Mouse (Mus musculus) kidney, adult 11 months (tissue): ENCODE results near the gene Sgcg.

ENCODE experiments used
- DNase-seq: peaks from one replicate; pipeline ENCODE4 v3.0.0; 2022

Gene Sgcg

DNA sequence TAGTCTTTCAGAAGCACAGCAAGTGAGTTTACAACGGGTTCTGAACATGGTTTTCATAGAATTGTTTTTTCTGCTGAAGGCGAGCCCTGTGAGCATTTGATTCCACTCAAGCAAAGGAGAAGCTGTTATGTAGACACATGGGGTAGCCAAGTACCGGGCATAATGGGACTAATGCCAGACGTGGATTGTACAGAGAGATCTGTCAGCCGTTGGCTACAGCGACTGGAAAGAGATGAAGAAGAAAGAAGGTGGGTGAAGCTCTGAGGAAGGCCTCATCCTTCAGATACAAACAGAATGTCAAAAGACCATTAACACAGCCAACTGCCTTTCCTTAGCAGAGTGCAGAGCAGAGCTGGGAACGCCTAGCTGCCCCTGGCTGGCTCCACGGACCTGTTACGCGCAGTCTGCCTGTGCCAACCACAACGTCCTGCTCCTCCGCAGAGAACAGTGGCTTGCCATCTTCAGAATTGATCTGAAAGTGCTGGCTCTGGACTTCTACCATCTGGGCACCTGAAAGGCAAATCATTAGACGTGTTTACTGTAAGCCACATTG lies 26.2 kb downstream of the Sgcg start:
- no peak for DNase-seq

DNA sequence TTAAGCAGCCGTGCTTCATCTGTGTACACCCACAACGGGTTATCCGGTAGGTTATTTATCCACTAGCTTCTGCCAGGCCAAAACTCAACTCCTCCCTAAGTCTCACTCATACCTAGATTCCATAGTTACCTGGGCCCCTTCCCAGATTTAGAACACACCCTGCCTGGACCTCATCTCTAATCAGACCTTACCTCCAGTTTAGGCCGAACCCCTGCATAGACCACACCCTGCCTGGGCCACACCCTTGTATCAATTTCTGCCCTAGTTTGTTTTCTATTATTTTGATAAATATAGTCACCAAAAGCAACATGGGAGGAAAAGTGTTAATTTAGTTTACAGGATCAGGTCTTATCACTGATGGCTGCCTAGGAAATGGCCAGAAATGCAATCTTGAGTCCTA lies 28.1 kb downstream of the Sgcg start:
- DNase-seq, result no peak

DNA sequence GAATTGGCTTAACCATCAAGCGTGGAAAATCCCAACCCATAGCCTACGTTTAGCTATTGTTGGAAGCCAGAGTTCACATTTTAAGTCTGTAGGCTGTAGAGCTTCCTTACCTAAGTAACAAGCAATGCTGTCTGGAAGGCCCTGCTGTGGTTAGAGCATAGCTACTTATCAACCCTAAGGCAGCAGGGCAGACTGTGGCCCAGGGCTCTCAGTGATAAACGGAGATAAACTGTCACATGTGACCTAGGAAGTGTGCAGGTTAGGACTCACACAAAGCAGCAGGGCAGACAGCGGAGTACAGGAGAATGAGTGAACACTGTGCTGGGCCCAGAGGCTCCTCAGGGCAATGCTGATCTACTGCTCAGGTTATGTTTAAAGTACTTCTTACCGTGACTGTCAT lies 28.5 kb downstream of the Sgcg start:
- DNase-seq, result no peak

DNA sequence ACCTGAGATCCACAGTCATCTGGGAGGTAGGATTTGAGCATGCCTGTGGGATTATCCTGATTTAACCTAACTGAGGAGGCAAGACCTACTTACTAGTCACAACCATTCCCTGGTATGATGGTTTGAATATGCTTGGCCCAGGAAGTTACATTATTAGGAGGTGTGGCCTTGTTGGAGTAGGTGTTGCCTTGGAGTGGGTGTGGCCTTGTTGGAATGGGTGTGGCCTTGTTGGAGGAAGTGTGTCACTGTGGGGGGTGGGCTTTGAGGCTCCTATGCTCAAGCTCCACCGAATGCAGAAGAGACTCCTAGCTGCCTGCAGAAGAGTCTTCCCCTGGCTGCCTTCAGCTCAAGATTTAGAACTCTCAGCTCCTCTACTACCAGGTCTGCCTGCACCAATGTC lies 32.1 kb downstream of the Sgcg start:
- DNase-seq, result no peak

DNA sequence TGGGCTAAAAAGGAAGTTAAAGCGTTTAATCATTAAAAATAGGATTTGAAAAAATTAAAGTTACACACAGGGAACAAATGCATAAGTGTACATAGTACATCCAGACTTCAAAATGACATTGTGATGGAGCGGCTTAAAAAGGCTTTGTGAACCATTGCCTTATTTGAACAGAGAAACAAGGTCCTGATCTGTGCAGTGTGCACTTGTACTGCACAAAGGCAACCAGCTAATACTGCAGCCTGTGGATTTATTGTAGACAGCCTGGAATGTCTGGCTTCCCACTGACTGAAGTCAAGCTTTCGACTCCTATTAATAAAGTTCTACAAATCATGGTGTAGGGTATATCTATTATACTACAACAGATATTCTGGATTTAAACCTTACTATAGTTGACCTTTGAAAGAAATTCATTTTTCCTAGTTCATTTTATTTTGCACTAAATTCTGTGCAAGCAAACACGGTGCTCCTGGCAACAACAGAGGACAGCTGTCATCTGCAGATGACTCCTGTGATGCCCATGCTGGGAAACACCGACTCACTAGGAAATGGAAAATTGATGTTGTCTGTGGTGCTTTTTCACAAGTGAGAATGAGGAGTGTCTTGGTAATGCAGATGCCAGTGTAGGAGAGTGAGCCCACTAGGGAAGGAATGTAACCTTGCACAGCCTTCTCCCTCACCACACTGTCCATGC lies 33.8 kb downstream of the Sgcg start:
- DNase-seq, result no peak

DNA sequence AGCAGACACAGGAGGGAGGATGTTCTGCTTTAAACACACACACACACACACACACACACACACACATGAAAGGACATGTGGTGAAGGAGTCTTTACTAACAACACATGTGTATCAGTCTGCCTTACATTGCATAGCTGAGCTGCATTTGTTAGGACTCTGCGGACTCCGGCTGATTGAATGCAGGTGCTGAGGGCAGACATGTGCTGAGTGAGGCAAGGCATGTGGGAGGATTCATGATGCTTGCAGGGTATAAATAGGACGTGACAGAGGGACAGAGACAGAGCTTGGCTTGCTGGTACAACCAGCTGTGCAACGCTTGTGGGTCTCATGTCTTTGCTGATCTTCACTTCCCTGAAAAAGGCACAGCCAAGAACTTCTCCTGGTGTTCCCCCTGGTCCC lies 34.5 kb downstream of the Sgcg start:
- no peak for DNase-seq

DNA sequence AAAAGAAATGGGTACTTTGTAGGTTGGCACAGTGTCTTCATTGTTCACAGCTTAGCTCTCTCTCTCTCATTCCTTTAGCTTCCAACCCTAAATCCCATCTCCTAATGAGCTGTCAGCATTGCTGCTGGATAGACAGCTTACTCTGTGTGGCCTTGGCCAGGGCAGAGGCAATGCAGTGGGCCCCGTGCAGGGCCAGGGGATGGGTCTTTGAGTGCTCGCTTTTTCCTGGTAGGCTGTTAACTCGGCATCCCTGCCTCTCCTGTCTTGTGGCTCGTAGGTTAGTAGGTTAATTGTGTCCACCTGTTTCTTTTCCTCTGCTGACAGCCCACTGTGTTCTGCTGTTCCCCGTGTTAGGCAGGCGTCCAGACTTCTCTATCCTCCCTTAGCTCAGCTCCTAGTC lies 35.8 kb downstream of the Sgcg start:
- DNase-seq, result no peak

DNA sequence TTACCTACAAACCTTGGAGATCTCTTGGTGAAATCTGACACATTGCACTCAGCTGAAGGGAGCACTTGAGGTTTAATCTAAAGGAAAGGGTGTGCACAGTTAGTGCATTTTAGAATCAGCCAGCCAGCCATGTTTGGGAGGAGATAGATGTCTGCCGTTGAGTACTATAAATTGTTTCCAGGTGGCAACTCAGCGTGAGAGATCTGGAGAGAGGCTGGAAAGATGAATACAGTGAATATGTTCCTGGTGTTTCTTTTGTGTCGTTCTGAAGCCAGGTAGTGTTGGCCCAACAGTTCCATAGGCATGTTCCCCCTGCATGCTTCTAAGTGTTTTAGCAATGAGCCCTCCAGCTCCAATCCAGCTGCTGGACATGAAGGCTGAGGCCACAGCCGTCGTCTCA lies 37.1 kb downstream of the Sgcg start:
- no peak for DNase-seq

DNA sequence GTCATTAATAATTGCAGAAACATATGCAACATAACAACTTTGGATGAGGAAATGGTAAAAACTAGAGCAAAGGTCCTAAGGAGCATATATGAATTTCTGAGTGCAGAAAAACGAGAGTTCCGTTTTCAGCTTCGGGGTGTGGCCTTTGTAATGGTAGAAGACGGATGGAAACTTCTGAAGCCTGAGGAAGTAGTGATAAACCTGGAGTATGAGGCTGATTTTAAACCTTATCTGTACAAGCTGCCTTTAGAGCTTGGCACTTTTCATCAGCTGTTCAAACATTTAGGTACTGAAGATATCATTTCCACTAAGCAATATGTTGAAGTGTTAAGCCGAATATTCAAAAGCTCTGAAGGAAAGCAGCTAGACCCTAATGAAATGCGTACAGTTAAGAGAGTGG lies 46.5 kb downstream of the Sgcg start:
- DNase-seq, result no peak

DNA sequence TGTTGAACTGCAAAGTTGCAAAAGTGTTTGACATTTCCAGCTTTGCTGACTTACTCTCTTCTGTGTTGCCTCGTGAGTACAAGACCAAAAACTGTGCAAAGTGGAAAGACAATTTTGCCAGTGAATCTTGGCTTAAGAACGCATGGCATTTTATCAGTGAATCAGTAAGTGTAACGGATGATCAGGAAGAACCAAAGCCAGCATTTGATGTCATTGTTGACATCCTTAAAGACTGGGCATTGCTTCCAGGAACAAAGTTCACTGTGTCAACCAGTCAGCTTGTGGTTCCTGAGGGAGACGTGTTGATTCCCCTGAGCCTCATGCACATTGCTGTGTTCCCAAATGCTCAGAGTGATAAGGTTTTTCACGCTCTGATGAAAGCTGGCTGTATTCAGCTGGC lies 48.2 kb downstream of the Sgcg start:
- DNase-seq, result no peak

DNA sequence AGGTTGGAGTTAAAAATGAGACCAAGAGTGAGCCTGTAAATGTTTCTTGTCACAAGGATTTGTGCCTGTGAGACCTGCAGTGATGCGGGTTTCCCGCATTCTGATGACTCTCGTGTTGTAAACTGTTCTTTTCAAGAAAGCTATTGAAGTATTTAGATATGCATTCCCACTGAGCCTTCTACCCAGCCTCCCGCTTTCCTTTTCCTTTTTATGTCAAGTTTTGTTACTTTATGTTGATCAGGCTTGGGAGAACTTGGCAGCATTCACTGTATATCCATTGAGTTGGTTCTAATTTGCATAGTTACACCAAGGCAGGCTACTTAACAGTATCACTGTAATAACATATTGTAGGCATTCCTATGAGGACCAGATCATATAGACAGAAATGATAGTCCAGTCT lies 63.9 kb downstream of the Sgcg start:
- no peak for DNase-seq

DNA sequence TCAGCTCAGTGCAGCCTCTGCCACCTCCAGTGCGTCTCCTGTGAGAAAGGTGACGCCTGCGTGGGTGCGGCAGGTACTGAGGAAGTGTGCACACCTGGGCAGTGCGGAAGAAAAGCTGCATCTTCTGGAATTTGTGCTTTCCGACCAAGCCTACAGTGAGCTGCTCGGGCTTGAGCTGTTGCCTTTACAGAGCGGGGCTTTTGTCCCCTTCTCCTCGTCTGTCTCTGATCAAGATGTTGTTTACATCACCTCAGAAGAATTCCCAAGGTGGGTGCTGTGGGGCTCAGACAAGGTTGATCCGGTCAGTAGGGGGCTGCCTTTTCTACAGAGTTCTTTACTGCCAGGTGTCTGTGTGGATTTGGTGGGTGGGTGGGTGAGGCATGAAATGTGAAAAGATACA lies 66.0 kb downstream of the Sgcg start:
- DNase-seq, result no peak

DNA sequence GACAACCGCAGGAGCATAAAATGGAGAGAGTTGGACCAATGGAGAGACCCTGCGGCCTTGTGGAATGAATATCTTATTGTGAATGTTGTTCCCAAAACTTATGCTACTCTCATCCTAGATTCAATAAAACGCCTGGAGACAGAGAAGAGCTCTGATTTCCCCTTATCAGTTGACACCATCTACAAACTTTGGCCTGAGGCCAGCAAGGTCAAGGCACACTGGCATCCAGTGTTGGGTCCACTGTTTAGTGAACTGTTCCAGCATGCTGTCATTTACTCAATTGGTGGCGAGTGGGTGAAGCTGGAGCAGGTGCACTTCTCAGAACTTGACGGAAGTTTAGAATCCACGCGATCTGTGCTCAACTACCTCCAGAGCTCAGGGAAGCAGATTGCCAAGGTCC lies 66.4 kb downstream of the Sgcg start:
- DNase-seq, result no peak

DNA sequence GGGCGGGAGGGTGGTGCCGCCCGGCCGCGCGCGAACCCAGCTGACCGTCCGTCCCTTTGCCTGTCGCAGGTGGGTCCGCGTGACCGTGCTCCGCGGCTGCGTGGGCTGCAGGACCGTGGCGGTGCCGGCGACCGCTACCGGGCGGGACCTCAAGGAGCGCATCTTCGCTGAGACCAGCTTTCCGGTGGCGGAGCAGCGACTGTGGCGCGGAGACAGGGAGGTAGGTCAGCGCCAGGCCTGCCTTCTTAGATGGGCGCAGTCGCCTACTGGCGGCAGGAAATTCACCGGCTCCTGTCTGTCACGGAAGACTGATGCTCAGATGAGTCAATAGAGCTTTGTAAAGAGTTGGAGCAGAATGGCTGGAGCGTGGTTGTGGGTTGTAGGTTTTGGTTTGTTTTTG lies 85.1 kb downstream of the Sgcg start:
- peak; percentile 35 for DNase-seq

DNA sequence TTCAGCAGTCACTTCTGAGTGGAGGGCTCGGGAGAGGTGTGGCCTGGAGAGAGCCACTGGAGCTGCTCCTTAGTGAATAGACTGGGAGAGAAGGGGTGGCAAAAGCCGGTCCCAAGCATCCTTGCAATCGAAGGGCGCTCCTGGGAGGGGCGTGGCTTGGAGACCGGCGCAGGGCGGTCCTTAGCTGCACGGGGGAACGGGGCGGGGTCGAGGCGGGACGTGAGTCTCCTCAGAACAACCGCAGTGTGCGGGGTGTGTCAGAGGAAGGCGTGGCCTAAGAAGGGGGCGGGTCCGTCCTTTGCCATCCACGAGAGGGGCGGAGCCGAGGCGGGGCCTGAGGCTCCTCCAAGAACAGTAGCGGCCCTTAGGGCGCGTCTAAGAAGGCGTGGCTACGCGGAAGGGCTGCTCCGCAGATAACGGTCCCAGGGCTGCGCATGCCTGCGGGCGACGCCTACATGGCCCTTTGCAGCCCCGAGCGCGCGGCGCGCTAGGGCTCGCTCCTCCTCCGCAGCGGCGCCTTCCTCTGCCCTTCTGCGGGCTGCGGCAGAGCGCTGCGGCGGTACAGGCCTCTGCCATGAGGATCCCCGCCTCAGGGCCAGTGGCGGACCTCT lies 85.6 kb downstream of the Sgcg start:
- DNase-seq, result peak; percentile 99

DNA sequence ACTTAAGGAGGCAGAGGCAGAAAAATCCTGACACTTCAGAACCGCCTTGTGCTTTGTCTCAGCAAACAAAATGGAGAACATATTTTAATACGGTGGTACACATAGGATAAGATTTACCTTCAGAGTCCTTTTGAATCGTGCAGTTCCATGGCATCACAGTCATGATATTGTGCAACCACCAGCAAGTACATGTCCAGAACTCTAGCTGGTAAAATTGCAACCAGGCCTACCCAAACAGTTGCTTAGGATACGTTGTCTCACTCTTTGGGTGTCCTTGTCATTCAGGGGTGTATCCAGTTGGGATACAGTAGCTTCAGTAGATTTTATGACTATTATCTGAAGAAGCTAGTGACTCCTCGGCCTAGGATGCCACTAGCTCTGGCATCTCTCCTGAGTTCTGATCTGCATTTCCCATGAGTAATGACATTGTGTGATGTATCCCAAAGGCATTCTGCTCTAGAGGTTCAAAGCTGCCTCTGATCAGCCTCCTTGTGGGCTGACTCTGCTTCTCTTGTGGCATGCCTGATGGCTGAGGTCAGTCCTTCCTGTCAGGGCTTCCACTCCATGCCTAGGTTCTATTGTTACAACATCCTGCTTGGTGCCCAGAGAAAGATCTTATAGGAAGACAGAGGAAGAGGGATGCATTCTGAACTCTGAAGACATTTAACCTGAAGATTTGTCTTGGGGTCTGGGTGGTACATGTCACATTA lies 86.9 kb downstream of the Sgcg start:
- no peak for DNase-seq
